Mouse (Mus musculus) hindbrain, embryonic 11.5 days (tissue): Measurements from ENCODE around the gene Nudcd3. TPM values are rescaled to one million over a fixed set of nuclear protein-coding genes. Genes with fewer than 3 reads are reported as not detected.

Experiments
- ATAC-seq: fragments of 200-750 bp; cut with Nextera tagmentation; 2 replicates; pipeline ENCODE4 v1.8.0; 2017; ENCODE audit warnings: mild to moderate bottlenecking, moderate TSS enrichment, moderate library complexity; ENCODE audit not compliant: low FRiP score
- DNase-seq: peaks from one replicate; pipeline ENCODE4 v3.0.0-alpha.2; 2015; ENCODE audit warnings: low spot score
- H3K27ac ChIP-seq: fragments of 300-500 bp; sonication (generic); 2 replicates; pipeline ENCODE4 v1.5.1; 2014; ENCODE audit warnings: mild to moderate bottlenecking, low read depth, low read length
- H3K27me3 ChIP-seq: fragments of 300-500 bp; sonication (generic); 2 replicates; pipeline ENCODE4 v1.6.1; 2014; ENCODE audit warnings: mild to moderate bottlenecking, low read length, moderate library complexity, mixed read lengths; ENCODE audit not compliant: control insufficient read depth, insufficient read depth
- H3K36me3 ChIP-seq: fragments of 300-500 bp; sonication (generic); 2 replicates; pipeline ENCODE4 v1.6.1; 2014; ENCODE audit warnings: mild to moderate bottlenecking, low read length, moderate library complexity, mixed read lengths; ENCODE audit not compliant: control insufficient read depth, insufficient read depth
- H3K4me1 ChIP-seq: fragments of 300-500 bp; sonication (generic); replicated peaks from 2 replicates; pipeline ENCODE4 v1.6.1; 2014; ENCODE audit warnings: low read length, mixed read lengths; ENCODE audit not compliant: control insufficient read depth, insufficient read depth
- H3K4me2 ChIP-seq: fragments of 300-500 bp; sonication (generic); replicated peaks from 2 replicates; pipeline ENCODE4 v1.6.1; 2014; ENCODE audit warnings: mild to moderate bottlenecking, low read depth, low read length
- H3K4me3 ChIP-seq: fragments of 300-500 bp; sonication (generic); 2 replicates; pipeline ENCODE4 v1.5.1; 2014; ENCODE audit warnings: low read depth, low read length
- H3K9ac ChIP-seq: fragments of 300-500 bp; sonication (generic); 2 replicates; pipeline ENCODE4 v1.6.1; 2014; ENCODE audit warnings: low read depth, low read length
- H3K9me3 ChIP-seq: fragments of 300-500 bp; sonication (generic); 2 replicates; pipeline ENCODE4 v1.6.1; 2016; ENCODE audit warnings: low read length; ENCODE audit not compliant: control insufficient read depth
- WGBS: fragments of 180-500 bp; shearing (Covaris S2); extraction: QIAGEN DNeasy Blood & Tissue Kit; methylation state at CpG from one replicate; pipeline ENCODE4 v1.1.7; 2014; 5-methylcytosine and 5-hydroxymethylcytosine counted together
- polyA plus RNA-seq: library from polyadenylated mRNA; unstranded; fragments of >200 nt; fragmentation: Nextera tagmentation; extraction: Ambion mirVana; gene quantifications from 2 replicates; pipeline ENCODE4 v1.2.1, GENCODE M21; 2014

Nudcd3 gene
- polyA plus RNA-seq, 1 experiment from 2014 or later, result 40.8 TPM

- H3K36me3 ChIP-seq, result no peaks in the 10 kb centered on the region
- no peak overlapping the region for H3K27ac ChIP-seq
- H3K4me2 ChIP-seq, result peak overlapping the region; percentile 79
- peak overlapping the region; percentile 49 for H3K4me3 ChIP-seq
- WGBS, result 3% methylated on average over 43 of the region's 95 CpGs
- H3K4me1 ChIP-seq, result peaks cover 5% of the 10 kb centered on the region; the same call in 1 of the 2 replicates
- no peaks in the 10 kb centered on the region for H3K9me3 ChIP-seq
- peak; percentile 57 for ATAC-seq
- H3K27me3 ChIP-seq, result peaks cover 59% of the 10 kb centered on the region
- peak; percentile 37 for DNase-seq
- H3K9ac ChIP-seq, result peak overlapping the region; percentile 34; the same call in 1 of the 2 replicates
Measured at GRCm38 (mm10) chr11:6065551-6066121, 134.6 kb downstream of the Nudcd3 start.

GRCm38 (mm10) chr11:6065046-6065521, 135.1 kb downstream of the Nudcd3 start:
- Histone ChIP-seq H3K4me3 (peak overlapping the region; percentile 49), H3K9ac (peak overlapping the region; percentile 34), H3K27ac (no peak overlapping the region), H3K4me1 (peaks cover 5% of the 10 kb centered on the region; the same call in 1 of the 2 replicates), H3K4me2 (peak overlapping the region; percentile 79), H3K9me3 (no peaks in the 10 kb centered on the region), H3K36me3 (no peaks in the 10 kb centered on the region), H3K27me3 (peaks cover 59% of the 10 kb centered on the region)
- ATAC-seq (peak; percentile 23; the same call in 1 of the 2 replicates), DNase-seq (peak; percentile 50)
- 0% methylated on average over 35 of the region's 55 CpGs for WGBS

- 5% methylated on average over 30 of the region's 30 CpGs for WGBS
- Histone ChIP-seq H3K9me3 (no peaks in the 10 kb centered on the region), H3K4me2 (peak overlapping the region; percentile 79), H3K4me1 (peaks cover 5% of the 10 kb centered on the region; the same call in 1 of the 2 replicates), H3K27ac (no peak overlapping the region), H3K27me3 (peaks cover 58% of the 10 kb centered on the region), H3K36me3 (no peaks in the 10 kb centered on the region), H3K9ac (peak overlapping the region; percentile 34), H3K4me3 (peak overlapping the region; percentile 49)
- DNase-seq (peak; percentile 28), ATAC-seq (no peak)
Measured at GRCm38 (mm10) chr11:6064215-6065045, 135.8 kb downstream of the Nudcd3 start.

GRCm38 (mm10) chr11:6063501-6064214, 136.6 kb downstream of the Nudcd3 start:
- no peak overlapping the region for H3K9ac ChIP-seq
- H3K9me3 ChIP-seq, result no peaks in the 10 kb centered on the region
- no peak overlapping the region for H3K4me2 ChIP-seq
- peak overlapping the region; percentile 14 for H3K4me3 ChIP-seq
- 42% methylated on average over 17 of the region's 17 CpGs for WGBS
- no peaks in the 10 kb centered on the region for H3K36me3 ChIP-seq
- ATAC-seq (no peak), DNase-seq (no peak)
- no peak overlapping the region for H3K27ac ChIP-seq
- H3K27me3 ChIP-seq, result peaks cover 54% of the 10 kb centered on the region
- H3K4me1 ChIP-seq, result peaks cover 5% of the 10 kb centered on the region; the same call in 1 of the 2 replicates

- peaks cover 53% of the 10 kb centered on the region for H3K27me3 ChIP-seq
- no peaks in the 10 kb centered on the region for H3K36me3 ChIP-seq
- H3K4me2 ChIP-seq, result no peak overlapping the region
- H3K9me3 ChIP-seq, result no peaks in the 10 kb centered on the region
- ATAC-seq (no peak), DNase-seq (no peak)
- H3K9ac ChIP-seq, result no peak overlapping the region
- H3K4me1 ChIP-seq, result peaks cover 5% of the 10 kb centered on the region; the same call in 1 of the 2 replicates
- H3K4me3 ChIP-seq, result no peak overlapping the region
- H3K27ac ChIP-seq, result no peak overlapping the region
- 90% methylated on average over 7 of the region's 7 CpGs for WGBS
Measured at GRCm38 (mm10) chr11:6063065-6063464, 137.2 kb downstream of the Nudcd3 start.

- DNase-seq (no peak), ATAC-seq (no peak)
- peaks cover 45% of the 10 kb centered on the region for H3K27me3 ChIP-seq
- 91% methylated on average over 11 of the region's 11 CpGs for WGBS
- H3K36me3 ChIP-seq, result no peaks in the 10 kb centered on the region
- no peak overlapping the region for H3K9ac ChIP-seq
- H3K4me2 ChIP-seq, result no peak overlapping the region
- H3K9me3 ChIP-seq, result no peaks in the 10 kb centered on the region
- no peak overlapping the region for H3K27ac ChIP-seq
- no peak overlapping the region for H3K4me3 ChIP-seq
- peaks cover 5% of the 10 kb centered on the region; the same call in 1 of the 2 replicates for H3K4me1 ChIP-seq
Measured at GRCm38 (mm10) chr11:6062329-6062728, 137.9 kb downstream of the Nudcd3 start.

GRCm38 (mm10) chr11:6061891-6062290, 138.3 kb downstream of the Nudcd3 start:
- peaks cover 41% of the 10 kb centered on the region for H3K27me3 ChIP-seq
- H3K9ac ChIP-seq, result no peak overlapping the region
- H3K27ac ChIP-seq, result no peak overlapping the region
- no peak for DNase-seq
- ATAC-seq, result no peak
- no peak overlapping the region for H3K4me3 ChIP-seq
- H3K4me1 ChIP-seq, result peaks cover 5% of the 10 kb centered on the region; the same call in 1 of the 2 replicates
- 83% methylated on average over 5 of the region's 5 CpGs for WGBS
- no peaks in the 10 kb centered on the region for H3K36me3 ChIP-seq
- no peaks in the 10 kb centered on the region for H3K9me3 ChIP-seq
- no peak overlapping the region for H3K4me2 ChIP-seq

GRCm38 (mm10) chr11:6059162-6059561, 141.1 kb downstream of the Nudcd3 start:
- no peaks in the 10 kb centered on the region for H3K36me3 ChIP-seq
- no peak overlapping the region for H3K4me2 ChIP-seq
- H3K4me3 ChIP-seq, result no peak overlapping the region
- no peak for DNase-seq
- 92% methylated on average over 10 of the region's 10 CpGs for WGBS
- no peak for ATAC-seq
- H3K9me3 ChIP-seq, result no peaks in the 10 kb centered on the region
- H3K27me3 ChIP-seq, result peaks cover 14% of the 10 kb centered on the region
- H3K27ac ChIP-seq, result no peak overlapping the region
- H3K4me1 ChIP-seq, result no peaks in the 10 kb centered on the region
- H3K9ac ChIP-seq, result no peak overlapping the region
